Mouse (Mus musculus) heart, postnatal 10 days (tissue): ENCODE measurements around the gene Elmo2. TPM values are rescaled to one million over a fixed set of nuclear protein-coding genes. Genes with fewer than 3 reads are reported as not detected.

ENCODE experiments used
- DNase-seq, 2 experiments: peaks; one replicate each; pipeline ENCODE4 v3.0.0; 2021
- intact Hi-C: fragments of 180-260 bp; cut with DNase I; formaldehyde crosslinking; loops from one replicate; pipeline ENCODE4 v1.15.1; 2025
- total RNA-seq, 2 experiments: library from RNA; stranded (reverse); gene quantifications; 2 replicates each; pipeline ENCODE4 v1.2.3; 2021

Gene Elmo2
- total RNA-seq = 10 to 100 TPM; 26.0 to 26.5 TPM

- DNase-seq = peak; percentile 99
- intact Hi-C loops = no loop called here
Measured at GRCm38 (mm10) chr2:165326304-165327190, at the start of gene Elmo2. Gene Elmo2 (minus strand): TSS chr2:165326479.

- intact Hi-C loops = no loop called here
- DNase-seq = no peak
Measured at GRCm38 (mm10) chr2:165376001-165376400, 49.7 kb upstream of the Elmo2 start.

- intact Hi-C loops = no loop called here
- DNase-seq = no peak
Measured at GRCm38 (mm10) chr2:165375478-165375877, 49.2 kb upstream of the Elmo2 start.

GRCm38 (mm10) chr2:165371066-165371465, 44.8 kb upstream of the Elmo2 start:
- no peak for DNase-seq
- intact Hi-C loops = no loop called here

GRCm38 (mm10) chr2:165370348-165370747, 44.1 kb upstream of the Elmo2 start:
- DNase-seq = no peak
- intact Hi-C loops = no loop called here

- intact Hi-C loops = no loop called here
- DNase-seq = no peak
Measured at GRCm38 (mm10) chr2:165368496-165368895, 42.2 kb upstream of the Elmo2 start, which contains the start of gene Zfp663. Gene Zfp663 (minus strand): TSS chr2:165368729.

- DNase-seq = peak; percentile 13 to 27
- intact Hi-C loops = no loop called here
Measured at GRCm38 (mm10) chr2:165367868-165368439, 41.7 kb upstream of the Elmo2 start.

GRCm38 (mm10) chr2:165367047-165367520, 40.8 kb upstream of the Elmo2 start:
- intact Hi-C loops = no loop called here
- DNase-seq = peak; percentile 17 to 33

- intact Hi-C loops = loop anchor here (1.0 kb wide), 1 partner anchor 123 kb away; no protein-coding TSS in a partner anchor
- DNase-seq = peak; percentile 52 to 71
Measured at GRCm38 (mm10) chr2:165364334-165365091, 38.2 kb upstream of the Elmo2 start.

- no peak for DNase-seq
- intact Hi-C loops = no loop called here
Measured at GRCm38 (mm10) chr2:165363282-165363681, 37.0 kb upstream of the Elmo2 start.

- DNase-seq = peak; percentile 67 to 77
- intact Hi-C loops = loop anchor here (2.0 kb wide), 1 partner anchor 286 kb away; no protein-coding TSS in a partner anchor
Measured at GRCm38 (mm10) chr2:165360861-165361260, 34.6 kb upstream of the Elmo2 start.

- intact Hi-C loops = no loop called here
- DNase-seq = no peak
Measured at GRCm38 (mm10) chr2:165351828-165352513, 25.7 kb upstream of the Elmo2 start.

GRCm38 (mm10) chr2:165349466-165349865, 23.2 kb upstream of the Elmo2 start:
- DNase-seq = peak; percentile 18 to 32
- intact Hi-C loops = no loop called here

GRCm38 (mm10) chr2:165346180-165346579, 19.9 kb upstream of the Elmo2 start:
- DNase-seq = no peak
- intact Hi-C loops = no loop called here

- DNase-seq = peak; percentile 47 to 68
- intact Hi-C loops = loop anchor here (1.0 to 2.0 kb wide), 2 partner anchors 104 to 262 kb away; no protein-coding TSS in a partner anchor
Measured at GRCm38 (mm10) chr2:165337191-165337590, 10.9 kb upstream of the Elmo2 start.

GRCm38 (mm10) chr2:165332610-165333210, 6.4 kb upstream of the Elmo2 start:
- intact Hi-C loops = no loop called here
- DNase-seq = peak in 1 of 2 experiments; percentile 25

- DNase-seq = no peak
- intact Hi-C loops = no loop called here
Measured at GRCm38 (mm10) chr2:165329703-165330102, 3.4 kb upstream of the Elmo2 start.

- intact Hi-C loops = no loop called here
- DNase-seq = no peak
Measured at GRCm38 (mm10) chr2:165328746-165329145, 2.5 kb upstream of the Elmo2 start.

- intact Hi-C loops = no loop called here
- DNase-seq = no peak
Measured at GRCm38 (mm10) chr2:165327386-165327785, 1.1 kb upstream of the Elmo2 start.
